Mouse (Mus musculus) lung, postnatal 0 days (tissue): ENCODE data around the gene Pold3. TPM values are rescaled to one million over a fixed set of nuclear protein-coding genes. Genes with fewer than 3 reads are reported as not detected.

Experiments
- ATAC-seq: fragments of 200-750 bp; cut with Nextera tagmentation; 2 replicates; pipeline ENCODE4 v1.8.0; 2017; ENCODE audit warnings: moderate library complexity
- DNase-seq: peaks from one replicate; pipeline ENCODE4 v3.0.0-alpha.2; 2016; ENCODE audit warnings: low spot score
- H3K27ac ChIP-seq: fragments of 300-500 bp; sonication (generic); 2 replicates; pipeline ENCODE4 v1.5.1; 2014; ENCODE audit warnings: antibody characterized with exemption, mild to moderate bottlenecking, low read length, mixed read lengths
- H3K27me3 ChIP-seq: fragments of 300-500 bp; sonication (generic); replicated peaks from 2 replicates; pipeline ENCODE4 v1.6.1; 2014; ENCODE audit warnings: low read length, mixed read lengths; ENCODE audit not compliant: insufficient read depth
- H3K36me3 ChIP-seq: fragments of 300-500 bp; sonication (generic); 2 replicates; pipeline ENCODE4 v1.6.1; 2014; ENCODE audit warnings: low read length, mixed read lengths; ENCODE audit not compliant: insufficient read depth
- H3K4me1 ChIP-seq: fragments of 300-500 bp; sonication (generic); 2 replicates; pipeline ENCODE4 v1.6.1; 2014; ENCODE audit warnings: antibody characterized with exemption, low read depth, low read length, mixed read lengths; ENCODE audit not compliant: insufficient read depth
- H3K4me2 ChIP-seq: fragments of 300-500 bp; sonication (generic); replicated peaks from 2 replicates; pipeline ENCODE4 v1.6.1; 2014; ENCODE audit warnings: low read depth, mild to moderate bottlenecking, low read length, moderate library complexity, mixed read lengths
- H3K4me3 ChIP-seq: fragments of 300-500 bp; sonication (generic); 2 replicates; pipeline ENCODE4 v1.5.1; 2014; ENCODE audit warnings: low read depth, low read length
- H3K9ac ChIP-seq: fragments of 300-500 bp; sonication (generic); replicated peaks from 2 replicates; pipeline ENCODE4 v1.6.1; 2014; ENCODE audit warnings: low read depth, mild to moderate bottlenecking
- H3K9me3 ChIP-seq: fragments of 300-500 bp; sonication (generic); 2 replicates; pipeline ENCODE4 v1.6.1; 2016; ENCODE audit warnings: low read length, mixed read lengths
- CTCF ChIP-seq: IDR thresholded peaks from 2 replicates; pipeline ENCODE4 v1.5.1; 2016; ENCODE audit warnings: antibody characterized with exemption, mild to moderate bottlenecking
- EP300 ChIP-seq: IDR thresholded peaks from 2 replicates; pipeline ENCODE4 v1.6.1; 2016; ENCODE audit warnings: antibody characterized with exemption, mild to moderate bottlenecking, control low read depth
- WGBS: fragments of 180-500 bp; shearing (Covaris S2); extraction: QIAGEN DNeasy Blood & Tissue Kit; methylation state at CpG from one replicate; pipeline ENCODE4 v1.1.7; 2014; 5-methylcytosine and 5-hydroxymethylcytosine counted together
- polyA plus RNA-seq: library from polyadenylated mRNA; unstranded; fragments of >200 nt; fragmentation: Nextera tagmentation; extraction: Ambion mirVana; gene quantifications from 2 replicates; pipeline ENCODE4 v1.2.1, GENCODE M21; 2015

Pold3 gene
- polyA plus RNA-seq, 1 experiment from 2014 or later: 18.2 TPM

GRCm38 (mm10) chr7:100043096-100043495 is 78.3 kb downstream of the Pold3 start:
- DNase-seq: no peak
- H3K9me3 ChIP-seq: no peaks in the 10 kb centered on the region
- TF ChIP-seq EP300 (no peak), CTCF (no peak)
- H3K27ac ChIP-seq: no peak overlapping the region
- no peak overlapping the region for H3K4me3 ChIP-seq
- ATAC-seq: no peak
- H3K4me1 ChIP-seq: no peaks in the 10 kb centered on the region
- H3K27me3 ChIP-seq: no peaks in the 10 kb centered on the region
- 82% methylated on average over 5 of the region's 5 CpGs for WGBS
- H3K36me3 ChIP-seq: no peaks in the 10 kb centered on the region
- no peak overlapping the region for H3K4me2 ChIP-seq
- H3K9ac ChIP-seq: no peak overlapping the region

GRCm38 (mm10) chr7:100042120-100042519 is 79.2 kb downstream of the Pold3 start:
- Histone ChIP-seq H3K27ac (no peak overlapping the region), H3K4me1 (no peaks in the 10 kb centered on the region), H3K4me2 (0 out of 2 replicates have a peak overlapping the region, but pooled peaks have one; percentile 9), H3K27me3 (no peaks in the 10 kb centered on the region), H3K36me3 (no peaks in the 10 kb centered on the region), H3K9ac (no peak overlapping the region), H3K9me3 (no peaks in the 10 kb centered on the region), H3K4me3 (no peak overlapping the region)
- DNase-seq (no peak), ATAC-seq (no peak)
- WGBS: 15% methylated on average over 31 of the region's 31 CpGs
- TF ChIP-seq CTCF (no peak), EP300 (no peak)

- Histone ChIP-seq H3K36me3 (no peaks in the 10 kb centered on the region), H3K4me2 (no peak overlapping the region), H3K9ac (no peak overlapping the region), H3K27me3 (no peaks in the 10 kb centered on the region), H3K9me3 (no peaks in the 10 kb centered on the region), H3K27ac (no peak overlapping the region), H3K4me1 (no peaks in the 10 kb centered on the region), H3K4me3 (no peak overlapping the region)
- ATAC-seq (no peak), DNase-seq (no peak)
- TF ChIP-seq CTCF (no peak), EP300 (no peak)
- 52% methylated on average over 3 of the region's 3 CpGs for WGBS
Observed at GRCm38 (mm10) chr7:100036495-100036894, 84.9 kb downstream of the Pold3 start.

- no peak for ATAC-seq
- Histone ChIP-seq H3K36me3 (no peaks in the 10 kb centered on the region), H3K27ac (no peak overlapping the region), H3K4me2 (no peak overlapping the region), H3K4me1 (no peaks in the 10 kb centered on the region), H3K27me3 (no peaks in the 10 kb centered on the region), H3K9me3 (no peaks in the 10 kb centered on the region), H3K4me3 (no peak overlapping the region), H3K9ac (no peak overlapping the region)
- TF ChIP-seq CTCF (no peak), EP300 (no peak)
- no peak for DNase-seq
- 46% methylated on average over 6 of the region's 7 CpGs for WGBS
Observed at GRCm38 (mm10) chr7:100036050-100036449, 85.3 kb downstream of the Pold3 start.

- no peaks in the 10 kb centered on the region for H3K9me3 ChIP-seq
- TF ChIP-seq EP300: no peak
- no peaks in the 10 kb centered on the region for H3K4me1 ChIP-seq
- ATAC-seq: no peak
- no peak overlapping the region for H3K4me3 ChIP-seq
- no peaks in the 10 kb centered on the region for H3K27me3 ChIP-seq
- no peaks in the 10 kb centered on the region for H3K36me3 ChIP-seq
- no peak overlapping the region for H3K27ac ChIP-seq
- WGBS: 83% methylated on average over 11 of the region's 11 CpGs
- no peak for DNase-seq
- no peak overlapping the region for H3K4me2 ChIP-seq
- H3K9ac ChIP-seq: no peak overlapping the region
Observed at GRCm38 (mm10) chr7:100034815-100035463, 86.4 kb downstream of the Pold3 start.

- Histone ChIP-seq H3K4me1 (no peaks in the 10 kb centered on the region), H3K4me2 (no peak overlapping the region), H3K36me3 (no peaks in the 10 kb centered on the region), H3K4me3 (no peak overlapping the region), H3K27ac (no peak overlapping the region), H3K9me3 (no peaks in the 10 kb centered on the region), H3K9ac (no peak overlapping the region), H3K27me3 (no peaks in the 10 kb centered on the region)
- WGBS: 48% methylated on average over 5 of the region's 5 CpGs
- TF ChIP-seq CTCF: no peak
- 0 out of 2 replicates have a peak, but pooled peaks have one; percentile 15 for TF ChIP-seq EP300
- peak; percentile 57 for DNase-seq
- ATAC-seq: peak; percentile 57
Observed at GRCm38 (mm10) chr7:100033672-100034071, 87.7 kb downstream of the Pold3 start.

Other genes starting within 250 kb of the Pold3 start
- gene Rnf169, start 141.1 kb downstream of the Pold3 start, polyA plus RNA-seq: 3.8 and 4.2 TPM in 2 replicates
- 0.11 TPM in 1 of 2 replicates, not detected in the other for gene Chrdl2, start 115.4 kb downstream of the Pold3 start, polyA plus RNA-seq
- 9.7 and 12.4 TPM in 2 replicates for gene Lipt2, start 37.7 kb upstream of the Pold3 start, polyA plus RNA-seq
- 3.3 and 4.9 TPM in 2 replicates for gene Kcne3, start 54.9 kb upstream of the Pold3 start, polyA plus RNA-seq
- gene Pgm2l1, start 105.8 kb upstream of the Pold3 start, polyA plus RNA-seq: 2.0 and 2.1 TPM in 2 replicates
- 1.8 and 2.4 TPM in 2 replicates for gene P4ha3, start 164.0 kb upstream of the Pold3 start, polyA plus RNA-seq